Mouse (Mus musculus) ES-Bruce4 (cell line): Measurements from ENCODE around the gene Pole2.

Experiments used
- CTCF ChIP-seq: IDR thresholded peaks from one replicate; pipeline ENCODE4 v1.8.1; 2011; ENCODE audit warnings: low read depth, low read length
- EP300 ChIP-seq: IDR thresholded peaks from 2 replicates; pipeline ENCODE4 v1.6.1; 2011; ENCODE audit warnings: low read depth, low read length; ENCODE audit not compliant: insufficient read depth
- POLR2A ChIP-seq: IDR thresholded peaks from one replicate; pipeline ENCODE4 v1.8.1; 2011; ENCODE audit warnings: low read length; ENCODE audit not compliant: insufficient read depth

- TF ChIP-seq CTCF (no peak), EP300 (no peak), POLR2A (no peak)
Observed at GRCm38 (mm10) chr12:69197378-69198163, 30.4 kb downstream of the Pole2 start.
